Mouse (Mus musculus) liver, embryonic 14.5 days (tissue): Measurements from ENCODE around the gene D230025D16Rik.

Source experiments
- CTCF ChIP-seq: IDR thresholded peaks from 2 replicates; pipeline ENCODE4 v1.5.1; 2016; ENCODE audit warnings: antibody characterized with exemption, low read depth, control low read depth
- EP300 ChIP-seq: IDR thresholded peaks from 2 replicates; pipeline ENCODE4 v1.6.1; 2016; ENCODE audit warnings: antibody characterized with exemption, low read depth

DNA sequence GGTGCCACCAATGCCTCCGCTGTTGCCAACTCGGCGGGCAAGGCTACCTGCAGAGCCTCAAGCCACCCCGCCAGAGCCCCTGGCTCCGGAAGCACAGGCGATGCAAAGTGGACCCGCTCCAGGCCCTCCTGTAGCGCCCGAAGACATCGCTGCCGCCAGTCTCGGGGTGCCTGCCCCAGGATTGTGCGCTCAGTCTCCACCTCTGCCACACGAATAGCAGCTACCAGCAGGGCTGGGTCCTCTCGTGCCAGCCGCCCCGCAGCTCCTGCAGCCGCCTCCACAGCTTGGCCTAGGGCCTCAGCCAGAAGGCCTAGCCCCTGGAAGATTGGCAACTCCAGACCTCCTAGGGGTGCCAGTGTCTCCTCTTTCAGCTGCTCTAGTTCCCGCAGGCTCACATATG lies 68.5 kb downstream of the D230025D16Rik start:
- TF ChIP-seq CTCF (no peak), EP300 (no peak)
